Mouse (Mus musculus) lung, postnatal 0 days (tissue): ENCODE data around the gene Rhoc. TPM values are rescaled to one million over a fixed set of nuclear protein-coding genes. Genes with fewer than 3 reads are reported as not detected.

Experiments used
- ATAC-seq: fragments of 200-750 bp; cut with Nextera tagmentation; 2 replicates; pipeline ENCODE4 v1.8.0; 2017; ENCODE audit warnings: moderate library complexity
- DNase-seq: peaks from one replicate; pipeline ENCODE4 v3.0.0-alpha.2; 2016; ENCODE audit warnings: low spot score
- H3K27ac ChIP-seq: fragments of 300-500 bp; sonication (generic); 2 replicates; pipeline ENCODE4 v1.5.1; 2014; ENCODE audit warnings: antibody characterized with exemption, mild to moderate bottlenecking, low read length, mixed read lengths
- H3K27me3 ChIP-seq: fragments of 300-500 bp; sonication (generic); replicated peaks from 2 replicates; pipeline ENCODE4 v1.6.1; 2014; ENCODE audit warnings: low read length, mixed read lengths; ENCODE audit not compliant: insufficient read depth
- H3K36me3 ChIP-seq: fragments of 300-500 bp; sonication (generic); 2 replicates; pipeline ENCODE4 v1.6.1; 2014; ENCODE audit warnings: low read length, mixed read lengths; ENCODE audit not compliant: insufficient read depth
- H3K4me1 ChIP-seq: fragments of 300-500 bp; sonication (generic); 2 replicates; pipeline ENCODE4 v1.6.1; 2014; ENCODE audit warnings: antibody characterized with exemption, low read depth, low read length, mixed read lengths; ENCODE audit not compliant: insufficient read depth
- H3K4me2 ChIP-seq: fragments of 300-500 bp; sonication (generic); replicated peaks from 2 replicates; pipeline ENCODE4 v1.6.1; 2014; ENCODE audit warnings: low read depth, mild to moderate bottlenecking, low read length, moderate library complexity, mixed read lengths
- H3K4me3 ChIP-seq: fragments of 300-500 bp; sonication (generic); 2 replicates; pipeline ENCODE4 v1.5.1; 2014; ENCODE audit warnings: low read depth, low read length
- H3K9ac ChIP-seq: fragments of 300-500 bp; sonication (generic); replicated peaks from 2 replicates; pipeline ENCODE4 v1.6.1; 2014; ENCODE audit warnings: low read depth, mild to moderate bottlenecking
- H3K9me3 ChIP-seq: fragments of 300-500 bp; sonication (generic); 2 replicates; pipeline ENCODE4 v1.6.1; 2016; ENCODE audit warnings: low read length, mixed read lengths
- CTCF ChIP-seq: IDR thresholded peaks from 2 replicates; pipeline ENCODE4 v1.5.1; 2016; ENCODE audit warnings: antibody characterized with exemption, mild to moderate bottlenecking
- EP300 ChIP-seq: IDR thresholded peaks from 2 replicates; pipeline ENCODE4 v1.6.1; 2016; ENCODE audit warnings: antibody characterized with exemption, mild to moderate bottlenecking, control low read depth
- WGBS: fragments of 180-500 bp; shearing (Covaris S2); extraction: QIAGEN DNeasy Blood & Tissue Kit; methylation state at CpG from one replicate; pipeline ENCODE4 v1.1.7; 2014; 5-methylcytosine and 5-hydroxymethylcytosine counted together
- polyA plus RNA-seq: library from polyadenylated mRNA; unstranded; fragments of >200 nt; fragmentation: Nextera tagmentation; extraction: Ambion mirVana; gene quantifications from 2 replicates; pipeline ENCODE4 v1.2.1, GENCODE M21; 2015

Gene Rhoc
- polyA plus RNA-seq, 1 experiment from 2014 or later: 258 TPM

DNA sequence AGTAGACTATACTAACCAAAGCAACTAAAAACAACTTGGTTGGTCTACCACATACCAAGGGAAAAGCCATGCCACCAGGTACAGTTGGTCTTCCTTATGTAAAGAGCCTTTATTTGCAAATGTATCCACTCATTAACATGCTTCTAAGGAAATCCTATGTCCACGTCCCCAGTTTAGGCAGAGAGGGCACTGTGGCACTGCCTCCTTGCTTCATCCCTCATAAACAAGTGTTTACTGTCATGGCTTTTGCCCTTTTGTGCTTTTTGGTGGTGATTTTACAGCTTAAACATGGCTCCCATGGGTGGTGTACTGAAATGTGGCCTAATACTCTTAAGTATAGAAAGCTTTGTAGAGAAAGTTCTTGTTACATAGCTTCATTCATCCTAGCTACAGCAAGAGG is 32.3 kb downstream of the Rhoc start:
- H3K36me3 ChIP-seq: no peaks in the 10 kb centered on the region
- no peak overlapping the region for H3K27ac ChIP-seq
- H3K9me3 ChIP-seq: no peaks in the 10 kb centered on the region
- H3K4me3 ChIP-seq: no peak overlapping the region
- H3K4me1 ChIP-seq: peaks cover 7% of the 10 kb centered on the region; the same call in 1 of the 2 replicates
- H3K4me2 ChIP-seq: no peak overlapping the region
- ATAC-seq: no peak
- TF ChIP-seq CTCF (no peak), EP300 (no peak)
- 41% methylated on average over 1 of the region's 1 CpGs for WGBS
- peak; percentile 25 for DNase-seq
- H3K9ac ChIP-seq: no peak overlapping the region
- H3K27me3 ChIP-seq: no peaks in the 10 kb centered on the region

DNA sequence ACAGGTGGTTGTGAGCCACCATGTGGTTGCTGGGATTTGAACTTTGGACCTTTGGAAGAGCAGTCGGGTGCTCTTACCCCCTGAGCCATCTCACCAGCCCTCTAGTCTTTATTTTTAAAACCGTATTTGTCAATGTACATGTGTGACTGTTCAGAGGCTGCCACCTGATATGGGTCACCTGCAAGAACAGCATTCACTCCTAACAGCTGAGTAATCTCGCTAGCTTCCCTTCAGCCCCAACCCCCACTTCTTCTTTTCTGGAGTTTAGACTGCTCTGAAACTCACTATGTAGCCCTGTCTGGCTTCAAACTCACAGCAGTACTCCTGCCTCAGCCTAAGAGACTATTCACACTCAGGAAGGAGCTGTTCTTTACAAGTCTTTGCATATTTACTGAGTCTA is 34.2 kb downstream of the Rhoc start:
- WGBS: 81% methylated on average over 3 of the region's 3 CpGs
- 0 out of 2 replicates have a peak, but pooled peaks cover 4% of the 10 kb centered on the region for H3K36me3 ChIP-seq

DNA sequence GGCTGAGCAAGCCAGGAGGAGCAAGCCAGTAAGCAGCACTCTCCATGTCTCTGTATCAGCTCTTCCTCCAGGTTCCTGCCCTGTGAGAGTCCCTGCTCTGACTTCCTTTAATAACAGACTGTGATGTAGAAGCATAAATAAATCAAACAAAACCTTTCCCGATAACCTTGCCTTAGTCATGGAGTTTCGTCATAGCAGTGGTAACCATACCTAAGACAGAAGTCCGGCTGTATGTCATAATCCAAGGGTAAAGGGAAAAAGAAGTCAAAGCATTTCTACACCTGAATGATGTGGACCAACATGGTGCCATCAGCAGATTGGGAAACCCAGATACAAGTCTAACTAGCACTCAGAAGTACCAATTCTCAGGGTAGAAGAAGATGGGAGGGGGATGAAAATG is 47.6 kb downstream of the Rhoc start:
- Histone ChIP-seq H3K27ac (no peak overlapping the region), H3K27me3 (no peaks in the 10 kb centered on the region), H3K4me3 (no peak overlapping the region), H3K4me2 (no peak overlapping the region), H3K36me3 (peaks cover 19% of the 10 kb centered on the region), H3K4me1 (no peaks in the 10 kb centered on the region), H3K9me3 (no peaks in the 10 kb centered on the region), H3K9ac (no peak overlapping the region)
- ATAC-seq (no peak), DNase-seq (no peak)
- WGBS: 87% methylated on average over 3 of the region's 3 CpGs
- TF ChIP-seq EP300: no peak
- no peak for TF ChIP-seq CTCF

More for the DNA sequence above, 34.2 kb downstream of the Rhoc start:
- no peak overlapping the region for H3K4me3 ChIP-seq
- DNase-seq (no peak), ATAC-seq (no peak)
- H3K9me3 ChIP-seq: no peaks in the 10 kb centered on the region
- no peak overlapping the region for H3K9ac ChIP-seq
- H3K27ac ChIP-seq: no peak overlapping the region
- no peak overlapping the region for H3K4me2 ChIP-seq
- H3K4me1 ChIP-seq: no peaks in the 10 kb centered on the region
- no peaks in the 10 kb centered on the region for H3K27me3 ChIP-seq
- no peak for TF ChIP-seq CTCF
- TF ChIP-seq EP300: no peak

DNA sequence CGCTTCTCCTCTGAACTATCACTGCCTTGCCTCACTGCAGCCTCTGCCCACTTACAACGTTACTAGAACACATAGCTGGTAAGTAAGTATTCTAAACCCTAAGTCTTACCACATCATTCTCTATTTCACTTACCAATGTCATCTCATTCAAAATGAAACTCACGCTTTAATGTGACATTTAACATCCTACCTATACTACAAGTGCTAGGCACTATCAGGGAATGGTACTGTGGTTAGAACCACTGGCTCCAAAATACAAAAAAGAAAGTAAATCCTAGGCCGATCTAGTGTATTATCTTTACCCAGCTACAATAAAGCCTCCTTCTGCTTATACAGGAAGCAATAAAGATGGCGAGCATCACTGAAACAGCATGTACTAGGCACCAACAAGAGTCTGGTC is 52.9 kb downstream of the Rhoc start:
- Histone ChIP-seq H3K27ac (no peak overlapping the region), H3K9me3 (no peaks in the 10 kb centered on the region), H3K4me1 (no peaks in the 10 kb centered on the region), H3K36me3 (peaks cover 14% of the 10 kb centered on the region; the same call in 1 of the 2 replicates), H3K4me3 (no peak overlapping the region), H3K4me2 (no peak overlapping the region), H3K27me3 (no peaks in the 10 kb centered on the region), H3K9ac (no peak overlapping the region)
- ATAC-seq: no peak
- TF ChIP-seq EP300: no peak
- TF ChIP-seq CTCF: no peak
- no peak for DNase-seq
- WGBS: 96% methylated on average over 5 of the region's 5 CpGs

Other genes starting within 250 kb of the Rhoc start
- gene Slc16a1, start 149.7 kb upstream of the Rhoc start, polyA plus RNA-seq: 17.2 and 17.5 TPM in 2 replicates
- gene Ppm1j, start 7.3 kb upstream of the Rhoc start, polyA plus RNA-seq: 3.7 and 4.4 TPM in 2 replicates
- 0.02 TPM in 2 replicates for gene Fam19a3, start 6.5 kb upstream of the Rhoc start, polyA plus RNA-seq
- 22.2 and 28.8 TPM in 2 replicates for gene Mov10, start 30.2 kb downstream of the Rhoc start, polyA plus RNA-seq
- 28.4 and 32.9 TPM in 2 replicates for gene St7l, start 75.6 kb downstream of the Rhoc start, polyA plus RNA-seq
- gene Capza1, start 76.1 kb downstream of the Rhoc start, polyA plus RNA-seq: 110 and 119 TPM in 2 replicates
- 0.44 and 0.88 TPM in 2 replicates for gene Wnt2b, start 173.5 kb downstream of the Rhoc start, polyA plus RNA-seq